Mouse (Mus musculus) heart, postnatal 0 days (tissue): ENCODE results near the gene Vmn1r103.
"Not testable (repeated sequence)": the region's sequence is repeated elsewhere in the genome, so short reads cannot be mapped to it uniquely, and the experiment has no call there.

ENCODE experiments used
- CTCF ChIP-seq: IDR thresholded peaks from 2 replicates; pipeline ENCODE4 v1.5.1; 2016; ENCODE audit warnings: antibody characterized with exemption, control low read depth, low read depth
- EP300 ChIP-seq: IDR thresholded peaks from 2 replicates; pipeline ENCODE4 v1.6.1; 2016; ENCODE audit warnings: antibody characterized with exemption, low read depth

DNA sequence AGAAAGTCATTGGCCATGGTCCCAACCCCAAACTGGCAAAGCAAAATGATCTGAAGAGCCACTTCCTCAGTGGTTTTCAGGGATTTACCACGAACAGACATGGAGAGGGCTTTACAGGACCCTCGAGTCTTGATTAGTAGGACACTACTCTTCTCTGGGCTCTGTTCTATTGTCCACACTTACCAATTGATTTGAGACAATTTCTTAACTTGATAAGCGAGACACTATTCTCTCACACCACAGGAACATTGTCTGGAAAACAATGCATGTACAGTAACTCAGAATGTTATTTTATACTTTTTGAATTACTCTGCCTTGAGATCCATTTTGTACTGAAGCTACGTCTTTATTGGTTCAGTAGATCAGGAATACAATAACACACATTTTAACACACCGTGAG, 35.5 kb downstream of the Vmn1r103 start, which contains the start of gene Gm10670:
- not testable (repeated sequence) for TF ChIP-seq EP300, CTCF
